Mouse (Mus musculus): ENCODE measurements around the gene Uckl1.

Gene Uckl1

GRCm38 (mm10) chr2:181572921-181573920 lies 11.5 kb downstream of the Uckl1 start:
- DNase-seq (ENCODE audit: low spot score): no peak

- DNase-seq (ENCODE audit: low spot score): no peak
These were observed 12.6 kb downstream of the Uckl1 start for GRCm38 (mm10) chr2:181571941-181572670.

- no peak for DNase-seq (ENCODE audit: low spot score)
These were observed 13.6 kb downstream of the Uckl1 start for GRCm38 (mm10) chr2:181570921-181571595.

GRCm38 (mm10) chr2:181570375-181570774 lies 14.3 kb downstream of the Uckl1 start:
- no peak for DNase-seq (ENCODE audit: low spot score)

GRCm38 (mm10) chr2:181569856-181570255 lies 14.8 kb downstream of the Uckl1 start:
- no peak for DNase-seq (ENCODE audit: low spot score)

- DNase-seq (ENCODE audit: low spot score): no peak
These were observed 16.3 kb downstream of the Uckl1 start for GRCm38 (mm10) chr2:181568272-181569008.

GRCm38 (mm10) chr2:181567338-181567737 lies 17.4 kb downstream of the Uckl1 start:
- DNase-seq (ENCODE audit: low spot score): no peak

- DNase-seq (ENCODE audit: low spot score): no peak
These were observed 30.9 kb downstream of the Uckl1 start for GRCm38 (mm10) chr2:181553772-181554171.

GRCm38 (mm10) chr2:181550233-181550632 lies 34.5 kb downstream of the Uckl1 start:
- no peak for DNase-seq (ENCODE audit: low spot score)

GRCm38 (mm10) chr2:181548682-181549081 lies 36.0 kb downstream of the Uckl1 start:
- DNase-seq (ENCODE audit: low spot score): no peak

- DNase-seq (ENCODE audit: low spot score): no peak
These were observed 36.5 kb downstream of the Uckl1 start for GRCm38 (mm10) chr2:181548227-181548626.

GRCm38 (mm10) chr2:181546142-181546541 lies 38.5 kb downstream of the Uckl1 start:
- no peak for DNase-seq (ENCODE audit: low spot score)

- no peak for DNase-seq (ENCODE audit: low spot score)
These were observed 42.8 kb downstream of the Uckl1 start for GRCm38 (mm10) chr2:181541761-181542380.

GRCm38 (mm10) chr2:181537444-181538047 lies 47.1 kb downstream of the Uckl1 start:
- peak; percentile 47 for DNase-seq (ENCODE audit: low spot score)

GRCm38 (mm10) chr2:181536410-181536809 lies 48.3 kb downstream of the Uckl1 start:
- DNase-seq (ENCODE audit: low spot score): no peak

- no peak for DNase-seq (ENCODE audit: low spot score)
These were observed 52.1 kb downstream of the Uckl1 start for GRCm38 (mm10) chr2:181532589-181532988.

- no peak for DNase-seq (ENCODE audit: low spot score)
These were observed 55.6 kb downstream of the Uckl1 start for GRCm38 (mm10) chr2:181529076-181529475.

- DNase-seq (ENCODE audit: low spot score): no peak
These were observed 59.2 kb downstream of the Uckl1 start for GRCm38 (mm10) chr2:181525526-181525925.

- no peak for DNase-seq (ENCODE audit: low spot score)
These were observed 61.9 kb downstream of the Uckl1 start for GRCm38 (mm10) chr2:181522811-181523210.

GRCm38 (mm10) chr2:181521491-181521890 lies 63.2 kb downstream of the Uckl1 start:
- DNase-seq (ENCODE audit: low spot score): no peak

- DNase-seq (ENCODE audit: low spot score): no peak
These were observed 63.8 kb downstream of the Uckl1 start for GRCm38 (mm10) chr2:181520936-181521227.

All from left cerebral cortex, adult 11 months (tissue).